Mouse (Mus musculus) forebrain, embryonic 14.5 days (tissue): ENCODE results near the gene Krtap19-3. TPM values are rescaled to one million over a fixed set of nuclear protein-coding genes. Genes with fewer than 3 reads are reported as not detected.

Experiments
- ATAC-seq: fragments of 200-750 bp; cut with Nextera tagmentation; 2 replicates; pipeline ENCODE4 v1.8.0; 2017; ENCODE audit warnings: mild to moderate bottlenecking, moderate library complexity
- DNase-seq: peaks from one replicate; pipeline ENCODE4 v3.0.0-alpha.2; 2015; ENCODE audit warnings: low spot score
- H3K27ac ChIP-seq: fragments of 300-500 bp; sonication (generic); 2 replicates; pipeline ENCODE4 v1.5.1; 2014; ENCODE audit warnings: low read depth, mild to moderate bottlenecking, control low read depth, low read length, moderate library complexity
- H3K27me3 ChIP-seq: fragments of 300-500 bp; sonication (generic); replicated peaks from 2 replicates; pipeline ENCODE4 v1.6.1; 2014; ENCODE audit warnings: low read length, control low read depth, mixed read lengths; ENCODE audit not compliant: control insufficient read depth, insufficient read depth
- H3K36me3 ChIP-seq: fragments of 300-500 bp; sonication (generic); 2 replicates; pipeline ENCODE4 v1.6.1; 2014; ENCODE audit warnings: low read length, control low read depth; ENCODE audit not compliant: control insufficient read depth, insufficient read depth
- H3K4me1 ChIP-seq: fragments of 300-500 bp; sonication (generic); 2 replicates; pipeline ENCODE4 v1.6.1; 2014; ENCODE audit warnings: antibody characterized with exemption, low read length, control low read depth; ENCODE audit not compliant: control insufficient read depth, insufficient read depth
- H3K4me2 ChIP-seq: fragments of 300-500 bp; sonication (generic); 2 replicates; pipeline ENCODE4 v1.6.1; 2014; ENCODE audit warnings: mild to moderate bottlenecking, control low read depth, low read length
- H3K4me3 ChIP-seq: fragments of 300-500 bp; sonication (generic); 2 replicates; pipeline ENCODE4 v1.5.1; 2014; ENCODE audit warnings: low read depth, low read length, control low read depth
- H3K9ac ChIP-seq: fragments of 300-500 bp; sonication (generic); 2 replicates; pipeline ENCODE4 v1.6.1; 2014; ENCODE audit warnings: mild to moderate bottlenecking, low read length, control low read depth, moderate library complexity
- H3K9me3 ChIP-seq: fragments of 300-500 bp; sonication (generic); replicated peaks from 2 replicates; pipeline ENCODE4 v1.6.1; 2016; ENCODE audit warnings: low read length, control low read depth, mixed read lengths; ENCODE audit not compliant: control insufficient read depth
- WGBS: fragments of 180-500 bp; shearing (Covaris S2); extraction: QIAGEN DNeasy Blood & Tissue Kit; methylation state at CpG from one replicate; pipeline ENCODE4 v1.1.7; 2014; 5-methylcytosine and 5-hydroxymethylcytosine counted together
- polyA plus RNA-seq: library from polyadenylated mRNA; unstranded; fragments of >200 nt; fragmentation: Nextera tagmentation; extraction: Ambion mirVana; gene quantifications from 2 replicates; pipeline ENCODE4 v1.2.1, GENCODE M21; 2014

Gene Krtap19-3
- polyA plus RNA-seq, 1 experiment from 2014 or later: not detected

GRCm38 (mm10) chr16:88847363-88847762 is 30.5 kb downstream of the Krtap19-3 start:
- no peak overlapping the region for H3K4me2 ChIP-seq
- no peaks in the 10 kb centered on the region for H3K4me1 ChIP-seq
- no peaks in the 10 kb centered on the region for H3K9me3 ChIP-seq
- DNase-seq (no peak), ATAC-seq (no peak)
- 92% methylated on average over 1 of the region's 1 CpGs for WGBS
- H3K9ac ChIP-seq: no peak overlapping the region
- no peaks in the 10 kb centered on the region for H3K36me3 ChIP-seq
- no peak overlapping the region for H3K4me3 ChIP-seq
- H3K27me3 ChIP-seq: no peaks in the 10 kb centered on the region
- no peak overlapping the region for H3K27ac ChIP-seq

Other genes starting within 250 kb of the Krtap19-3 start
- gene Krtap26-1, start 230.2 kb downstream of the Krtap19-3 start, polyA plus RNA-seq: not detected in 2 replicates
- not detected in 2 replicates for gene Krtap27-1, start 206.4 kb downstream of the Krtap19-3 start, polyA plus RNA-seq
- gene 2310061N02Rik, start 170.1 kb downstream of the Krtap19-3 start, polyA plus RNA-seq: not detected in 2 replicates
- gene Krtap13-1, start 149.2 kb downstream of the Krtap19-3 start, polyA plus RNA-seq: not detected in 2 replicates
- not detected in 2 replicates for gene Krtap13, start 126.4 kb downstream of the Krtap19-3 start, polyA plus RNA-seq
- gene 2310034C09Rik, start 119.2 kb downstream of the Krtap19-3 start, polyA plus RNA-seq: not detected in 2 replicates
- not detected in 2 replicates for gene 2310057N15Rik, start 103.8 kb downstream of the Krtap19-3 start, polyA plus RNA-seq
- not detected in 2 replicates for gene Gm5965, start 100.1 kb downstream of the Krtap19-3 start, polyA plus RNA-seq
- not detected in 2 replicates for gene Gm20741, start 65.8 kb downstream of the Krtap19-3 start, polyA plus RNA-seq
- not detected in 2 replicates for gene Krtap15, start 57.8 kb downstream of the Krtap19-3 start, polyA plus RNA-seq
- gene Krtap14, start 51.9 kb downstream of the Krtap19-3 start, polyA plus RNA-seq: not detected in 2 replicates
- not detected in 2 replicates for gene Krtap19-1, start 8.6 kb downstream of the Krtap19-3 start, polyA plus RNA-seq
- not detected in 2 replicates for gene Krtap19-2, start 3.8 kb downstream of the Krtap19-3 start, polyA plus RNA-seq
- not detected in 2 replicates for gene Krtap19-4, start 7.1 kb upstream of the Krtap19-3 start, polyA plus RNA-seq
- gene Krtap19-5, start 18.4 kb upstream of the Krtap19-3 start, polyA plus RNA-seq: not detected in 2 replicates
- gene Krtap19-9b, start 54.2 kb upstream of the Krtap19-3 start, polyA plus RNA-seq: not detected in 2 replicates
- not detected in 2 replicates for gene Krtap16-3, start 84.8 kb upstream of the Krtap19-3 start, polyA plus RNA-seq
- not detected in 2 replicates for gene Krtap22-2, start 132.7 kb upstream of the Krtap19-3 start, polyA plus RNA-seq
- not detected in 2 replicates for gene Gm10229, start 137.2 kb upstream of the Krtap19-3 start, polyA plus RNA-seq
- not detected in 2 replicates for gene Krtap6-1, start 153.7 kb upstream of the Krtap19-3 start, polyA plus RNA-seq
- not detected in 2 replicates for gene Gm10228, start 163.4 kb upstream of the Krtap19-3 start, polyA plus RNA-seq
- not detected in 2 replicates for gene Krtap6-5, start 169.8 kb upstream of the Krtap19-3 start, polyA plus RNA-seq
- not detected in 2 replicates for gene 1110025L11Rik, start 186.0 kb upstream of the Krtap19-3 start, polyA plus RNA-seq
- not detected in 2 replicates for gene Krtap6-3, start 206.0 kb upstream of the Krtap19-3 start, polyA plus RNA-seq